Mouse (Mus musculus): ENCODE results near the gene Nfkb2.

Gene Nfkb2

DNA sequence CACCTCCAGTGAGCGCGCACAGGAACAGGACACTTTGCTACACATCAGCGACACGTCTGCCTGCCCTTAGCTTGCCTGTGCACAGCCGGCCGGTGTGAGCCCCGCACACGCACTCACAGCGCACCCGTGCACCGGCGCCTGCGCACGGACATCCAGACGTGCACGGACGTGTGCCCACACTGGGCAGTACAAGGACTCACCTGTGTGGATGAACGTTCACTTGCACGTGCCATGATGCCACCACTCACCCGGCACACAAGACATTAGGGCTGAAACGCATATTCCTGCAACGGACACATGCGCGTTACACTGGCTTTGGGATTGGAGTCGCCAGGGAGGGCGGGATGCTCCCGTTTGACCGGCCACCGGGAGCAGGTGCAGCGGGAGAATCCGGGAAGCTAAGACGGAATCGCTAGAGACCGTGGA, 801 bp downstream of the Nfkb2 start:
- no peak for DNase-seq (ENCODE audit: low read depth, low spot score)
- Histone ChIP-seq H3K27me3 (ENCODE audit: control insufficient read depth, insufficient read depth, low read length, poor library complexity, severe bottlenecking) (no peaks in the 10 kb centered on the region), H3K36me3 (ENCODE audit: control insufficient read depth, insufficient read depth, low read length, poor library complexity, severe bottlenecking) (peaks cover 24% of the 10 kb centered on the region)

DNA sequence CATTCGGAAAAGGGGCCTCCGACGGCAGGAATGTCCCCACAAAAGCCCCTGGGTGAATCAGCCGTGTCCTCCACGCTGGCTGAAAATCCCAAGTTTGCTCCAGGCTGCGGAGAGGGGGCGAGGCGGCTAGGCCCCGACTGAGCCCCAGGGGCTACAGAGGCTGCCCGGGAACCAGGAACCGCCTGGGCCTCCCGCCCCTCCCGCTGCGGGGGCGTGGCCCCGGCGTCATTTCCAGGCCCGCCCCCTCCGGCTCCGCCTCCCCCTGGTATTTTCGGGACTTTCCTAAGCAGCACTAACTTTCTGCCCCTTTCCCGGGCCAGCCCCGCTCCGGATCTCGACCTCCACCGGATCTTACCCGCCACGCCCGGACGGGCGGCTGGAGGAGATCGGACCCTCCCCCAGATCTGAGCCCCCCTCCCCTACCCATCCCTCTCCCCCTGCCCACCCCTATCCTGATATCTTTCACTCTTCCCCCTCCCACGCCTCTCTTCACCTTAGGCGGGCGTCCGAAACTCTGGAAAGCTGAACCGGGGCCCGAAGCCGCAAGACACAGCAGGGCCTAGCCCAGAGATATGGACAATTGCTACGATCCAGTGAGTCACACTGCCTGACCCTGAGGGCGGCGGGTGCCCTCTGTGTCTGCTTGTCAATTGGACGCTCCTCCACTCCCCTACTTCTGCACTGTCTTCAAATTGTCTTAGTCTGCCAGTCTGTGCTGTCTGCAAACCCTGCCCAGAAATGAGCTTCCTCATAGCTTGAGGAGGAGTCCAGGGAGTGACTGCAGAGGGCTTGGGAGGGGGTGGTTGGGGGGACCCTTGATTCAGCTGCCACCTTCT, 1.5 kb downstream of the Nfkb2 start:
- Histone ChIP-seq H3K36me3 (ENCODE audit: control insufficient read depth, insufficient read depth, low read length, poor library complexity, severe bottlenecking) (peaks cover 31% of the 10 kb centered on the region), H3K27me3 (ENCODE audit: control insufficient read depth, insufficient read depth, low read length, poor library complexity, severe bottlenecking) (no peaks in the 10 kb centered on the region)
- DNase-seq (ENCODE audit: low read depth, low spot score): peak; percentile 96

DNA sequence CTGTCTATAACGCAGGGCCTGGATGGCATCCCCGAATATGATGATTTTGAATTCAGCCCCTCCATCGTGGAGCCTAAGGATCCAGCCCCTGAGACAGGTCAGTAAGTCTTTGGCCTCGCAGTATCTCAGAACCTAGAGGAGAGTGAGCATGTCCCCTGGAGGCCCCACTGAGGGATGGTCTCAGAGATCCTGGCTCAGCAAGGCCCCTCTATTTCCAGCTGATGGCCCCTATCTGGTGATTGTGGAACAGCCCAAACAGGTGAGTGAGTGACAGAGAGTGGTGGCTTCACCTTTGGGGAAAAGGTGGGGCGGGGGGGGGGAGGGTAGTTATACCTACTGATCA, 2.1 kb downstream of the Nfkb2 start:
- H3K36me3 ChIP-seq (ENCODE audit: control insufficient read depth, insufficient read depth, low read length, poor library complexity, severe bottlenecking): peaks cover 35% of the 10 kb centered on the region
- DNase-seq (ENCODE audit: low read depth, low spot score): no peak
- no peaks in the 10 kb centered on the region for H3K27me3 ChIP-seq (ENCODE audit: control insufficient read depth, insufficient read depth, low read length, poor library complexity, severe bottlenecking)

DNA sequence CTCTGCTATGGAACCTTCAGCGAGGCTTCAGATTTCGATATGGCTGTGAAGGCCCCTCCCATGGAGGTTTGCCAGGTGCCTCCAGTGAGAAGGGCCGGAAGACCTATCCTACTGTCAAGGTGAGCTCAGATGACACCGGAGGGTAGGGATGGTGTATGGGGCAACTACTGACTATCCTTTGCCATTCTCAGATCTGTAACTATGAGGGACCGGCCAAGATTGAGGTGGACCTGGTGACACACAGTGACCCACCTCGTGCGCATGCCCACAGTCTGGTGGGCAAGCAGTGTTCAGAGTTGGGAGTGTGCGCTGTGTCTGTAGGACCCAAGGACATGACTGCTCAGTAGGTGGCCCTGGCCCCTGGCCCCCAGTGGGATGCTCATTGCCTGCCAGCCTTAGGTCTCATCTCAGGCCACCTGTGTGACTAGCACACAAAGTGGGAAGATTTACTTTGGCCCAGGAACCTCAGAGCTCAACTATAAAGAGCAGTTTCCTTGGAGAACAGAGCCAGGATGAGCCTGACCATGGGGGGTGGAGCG, 2.7 kb downstream of the Nfkb2 start:
- Histone ChIP-seq H3K27me3 (ENCODE audit: control insufficient read depth, insufficient read depth, low read length, poor library complexity, severe bottlenecking) (no peaks in the 10 kb centered on the region), H3K36me3 (ENCODE audit: control insufficient read depth, insufficient read depth, low read length, poor library complexity, severe bottlenecking) (peaks cover 40% of the 10 kb centered on the region)
- DNase-seq (ENCODE audit: low read depth, low spot score): no peak

DNA sequence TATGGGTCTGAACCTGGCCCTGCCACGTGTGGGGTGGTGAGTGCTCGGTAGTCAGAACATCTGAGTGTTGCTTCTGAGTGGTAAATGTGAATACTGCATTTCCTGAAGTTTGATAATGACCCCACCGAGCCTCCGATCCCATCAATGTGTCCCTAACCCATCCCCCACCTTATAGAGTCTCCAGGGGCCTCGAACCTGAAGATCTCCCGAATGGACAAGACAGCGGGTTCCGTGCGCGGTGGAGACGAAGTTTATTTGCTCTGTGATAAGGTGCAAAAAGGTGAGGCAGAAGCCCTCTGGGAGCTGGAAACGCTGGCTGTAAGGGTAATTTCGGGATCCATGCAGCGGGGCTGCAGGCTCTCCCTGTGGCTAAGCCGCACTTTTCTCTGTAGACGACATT, 3.7 kb downstream of the Nfkb2 start:
- Histone ChIP-seq H3K36me3 (ENCODE audit: control insufficient read depth, insufficient read depth, low read length, poor library complexity, severe bottlenecking) (peaks cover 46% of the 10 kb centered on the region), H3K27me3 (ENCODE audit: control insufficient read depth, insufficient read depth, low read length, poor library complexity, severe bottlenecking) (no peaks in the 10 kb centered on the region)
- DNase-seq (ENCODE audit: low read depth, low spot score): no peak

DNA sequence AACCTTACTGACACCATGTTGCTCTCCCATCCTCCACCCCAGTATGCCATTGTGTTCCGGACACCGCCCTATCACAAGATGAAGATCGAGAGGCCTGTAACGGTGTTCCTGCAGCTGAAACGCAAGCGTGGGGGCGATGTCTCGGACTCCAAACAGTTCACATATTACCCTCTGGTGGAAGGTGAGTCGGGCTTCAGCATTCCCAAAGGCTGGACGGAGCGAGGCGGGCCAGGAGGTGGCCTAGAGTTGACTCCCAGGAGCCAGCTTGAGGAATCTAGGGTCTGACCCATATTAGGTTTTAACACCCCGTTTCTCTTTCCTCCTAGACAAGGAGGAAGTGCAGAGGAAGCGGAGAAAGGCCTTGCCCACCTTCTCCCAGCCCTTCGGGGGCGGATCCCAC, 4.2 kb downstream of the Nfkb2 start:
- no peak for DNase-seq (ENCODE audit: low read depth, low spot score)
- H3K27me3 ChIP-seq (ENCODE audit: control insufficient read depth, insufficient read depth, low read length, poor library complexity, severe bottlenecking): no peaks in the 10 kb centered on the region
- peaks cover 47% of the 10 kb centered on the region for H3K36me3 ChIP-seq (ENCODE audit: control insufficient read depth, insufficient read depth, low read length, poor library complexity, severe bottlenecking)

DNA sequence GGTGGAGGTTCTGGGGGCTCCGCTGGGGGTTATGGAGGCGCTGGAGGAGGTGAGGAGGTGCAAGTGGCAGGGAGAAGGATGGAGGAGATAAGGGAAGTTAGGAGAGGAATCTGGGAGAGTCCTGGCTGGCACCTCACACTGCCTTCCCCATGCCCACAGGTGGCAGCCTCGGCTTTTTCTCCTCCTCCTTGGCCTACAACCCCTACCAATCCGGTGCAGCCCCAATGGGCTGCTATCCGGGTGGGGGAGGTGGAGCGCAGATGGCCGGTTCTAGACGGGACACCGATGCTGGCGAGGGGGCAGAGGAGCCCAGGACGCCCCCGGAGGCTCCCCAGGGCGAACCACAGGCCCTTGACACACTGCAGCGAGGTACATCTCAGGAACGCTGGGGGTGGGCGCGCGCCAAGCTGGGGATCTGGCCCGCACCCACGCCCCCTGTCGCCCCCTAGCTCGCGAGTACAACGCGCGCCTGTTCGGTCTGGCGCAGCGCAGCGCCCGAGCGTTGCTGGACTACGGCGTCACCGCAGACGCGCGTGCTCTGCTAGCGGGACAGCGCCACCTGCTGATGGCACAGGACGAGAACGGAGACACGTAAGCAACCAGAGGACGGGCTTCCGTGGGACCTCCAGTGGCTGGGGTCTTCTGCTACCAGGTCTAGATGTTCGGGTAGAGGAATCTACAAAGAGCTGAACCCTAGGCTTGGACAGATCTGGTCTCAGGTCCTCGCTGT, 4.8 kb downstream of the Nfkb2 start:
- no peaks in the 10 kb centered on the region for H3K27me3 ChIP-seq (ENCODE audit: control insufficient read depth, insufficient read depth, low read length, poor library complexity, severe bottlenecking)
- peak; percentile 94 for DNase-seq (ENCODE audit: low read depth, low spot score)

DNA sequence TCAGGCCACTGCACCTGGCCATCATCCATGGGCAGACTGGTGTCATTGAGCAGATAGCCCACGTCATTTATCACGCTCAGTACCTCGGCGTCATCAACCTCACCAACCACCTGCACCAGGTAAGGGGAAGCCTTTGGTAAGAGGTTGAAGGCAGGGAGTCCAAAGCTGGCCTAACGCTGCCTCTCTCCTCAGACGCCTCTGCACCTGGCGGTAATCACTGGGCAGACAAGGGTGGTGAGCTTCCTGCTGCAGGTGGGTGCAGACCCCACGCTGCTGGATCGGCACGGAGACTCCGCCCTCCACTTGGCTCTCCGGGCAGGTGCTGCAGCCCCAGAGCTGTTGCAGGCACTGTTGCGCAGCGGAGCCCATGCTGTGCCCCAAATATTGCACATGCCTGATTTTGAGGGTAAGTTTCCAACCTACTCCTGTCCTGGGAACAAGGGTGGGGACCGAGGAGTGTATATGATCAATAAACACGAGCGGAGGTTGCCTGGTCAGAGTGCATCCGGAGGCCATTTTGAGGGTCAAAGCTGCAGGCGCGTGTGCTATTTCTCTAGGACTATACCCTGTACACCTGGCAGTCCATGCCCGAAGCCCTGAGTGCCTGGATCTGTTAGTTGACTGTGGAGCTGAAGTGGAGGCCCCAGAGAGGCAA, 5.7 kb downstream of the Nfkb2 start:
- no peak for DNase-seq (ENCODE audit: low read depth, low spot score)
- Histone ChIP-seq H3K27me3 (ENCODE audit: control insufficient read depth, insufficient read depth, low read length, poor library complexity, severe bottlenecking) (no peaks in the 10 kb centered on the region), H3K36me3 (ENCODE audit: control insufficient read depth, insufficient read depth, low read length, poor library complexity, severe bottlenecking) (peaks cover 47% of the 10 kb centered on the region)

More for the DNA sequence above, 4.8 kb downstream of the Nfkb2 start:
- H3K36me3 ChIP-seq (ENCODE audit: control insufficient read depth, insufficient read depth, low read length, poor library complexity, severe bottlenecking): peaks cover 47% of the 10 kb centered on the region

DNA sequence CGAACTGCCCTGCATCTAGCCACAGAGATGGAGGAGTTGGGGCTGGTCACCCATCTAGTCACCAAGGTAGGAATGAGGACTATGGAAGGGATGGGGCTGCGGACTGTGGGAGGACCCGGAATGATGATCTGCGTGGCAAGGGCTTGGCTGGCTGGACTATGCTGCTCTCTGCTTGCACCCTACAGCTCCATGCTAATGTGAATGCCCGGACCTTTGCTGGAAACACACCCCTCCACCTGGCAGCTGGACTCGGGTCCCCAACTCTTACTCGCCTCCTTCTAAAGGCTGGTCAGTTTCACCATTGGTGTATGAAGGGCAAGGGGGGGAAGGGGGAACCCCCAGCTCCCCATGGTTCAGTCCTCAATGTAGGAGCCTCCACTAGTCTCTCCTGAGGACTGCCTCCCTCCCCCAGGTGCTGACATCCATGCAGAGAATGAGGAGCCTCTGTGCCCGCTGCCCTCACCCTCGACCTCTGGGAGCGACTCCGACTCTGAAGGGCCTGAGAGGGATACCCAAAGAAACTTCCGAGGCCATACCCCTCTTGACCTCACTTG, 6.3 kb downstream of the Nfkb2 start:
- Histone ChIP-seq H3K36me3 (ENCODE audit: control insufficient read depth, insufficient read depth, low read length, poor library complexity, severe bottlenecking) (peaks cover 47% of the 10 kb centered on the region), H3K27me3 (ENCODE audit: control insufficient read depth, insufficient read depth, low read length, poor library complexity, severe bottlenecking) (no peaks in the 10 kb centered on the region)
- no peak for DNase-seq (ENCODE audit: low read depth, low spot score)

DNA sequence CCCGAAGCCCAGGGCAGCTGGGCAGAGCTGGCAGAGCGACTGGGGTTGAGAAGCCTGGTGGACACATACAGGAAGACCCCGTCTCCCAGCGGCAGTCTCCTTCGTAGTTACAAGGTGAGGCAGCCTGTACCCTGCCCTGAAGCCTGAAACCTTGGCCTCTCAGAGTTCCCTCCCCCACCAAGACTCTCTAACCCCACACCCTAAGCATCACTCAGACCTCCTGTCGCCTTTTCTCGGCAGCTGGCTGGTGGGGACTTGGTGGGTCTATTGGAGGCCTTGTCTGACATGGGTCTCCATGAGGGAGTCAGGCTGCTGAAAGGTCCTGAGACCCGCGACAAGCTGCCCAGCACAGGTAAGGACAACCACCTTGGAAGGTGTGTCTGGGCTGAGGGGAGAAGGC, 7.2 kb downstream of the Nfkb2 start:
- no peak for DNase-seq (ENCODE audit: low read depth, low spot score)
- Histone ChIP-seq H3K27me3 (ENCODE audit: control insufficient read depth, insufficient read depth, low read length, poor library complexity, severe bottlenecking) (no peaks in the 10 kb centered on the region), H3K36me3 (ENCODE audit: control insufficient read depth, insufficient read depth, low read length, poor library complexity, severe bottlenecking) (peaks cover 47% of the 10 kb centered on the region)

DNA sequence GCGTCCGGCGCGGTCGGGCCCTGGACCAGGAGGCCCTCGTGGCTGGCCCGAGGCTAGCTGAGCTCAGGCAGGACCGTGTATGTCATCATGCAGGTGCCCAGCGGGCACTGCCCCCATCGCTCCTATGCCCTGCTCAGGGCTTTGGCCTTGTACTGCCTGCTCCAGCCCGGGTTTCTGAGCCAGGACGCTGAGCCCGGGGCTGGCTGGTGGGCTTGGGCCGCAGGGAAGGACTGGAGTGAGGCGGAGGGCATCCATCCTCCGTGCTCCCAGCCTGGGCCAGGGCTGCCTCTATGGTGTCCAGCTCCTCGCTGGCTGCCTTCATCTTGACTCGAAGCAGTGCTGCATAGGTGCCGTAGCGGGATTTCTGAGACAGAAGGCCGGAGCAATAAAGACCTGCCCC, 8.4 kb downstream of the Nfkb2 start:
- peaks cover 41% of the 10 kb centered on the region for H3K36me3 ChIP-seq (ENCODE audit: control insufficient read depth, insufficient read depth, low read length, poor library complexity, severe bottlenecking)
- no peaks in the 10 kb centered on the region for H3K27me3 ChIP-seq (ENCODE audit: control insufficient read depth, insufficient read depth, low read length, poor library complexity, severe bottlenecking)
- no peak for DNase-seq (ENCODE audit: low read depth, low spot score)

DNA sequence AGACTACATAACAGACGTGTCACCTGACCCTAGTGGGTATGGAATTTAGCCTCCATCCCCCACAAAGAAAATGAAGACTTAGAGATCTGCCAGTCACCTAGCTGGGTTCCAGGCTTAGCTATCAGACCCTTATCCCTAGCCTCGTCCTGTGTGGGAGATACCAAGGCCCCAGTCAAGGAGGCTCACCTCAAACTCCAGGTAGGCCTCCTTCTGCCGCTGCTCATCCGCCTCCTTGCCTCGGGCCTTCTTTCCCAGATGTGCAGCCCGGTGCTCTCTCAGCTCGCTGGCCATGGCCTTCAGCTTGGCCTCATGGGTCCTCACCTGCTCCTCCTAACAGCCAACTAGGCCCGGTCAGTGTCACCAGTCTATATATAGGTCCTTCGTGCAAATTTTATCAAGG, 9.0 kb downstream of the Nfkb2 start:
- Histone ChIP-seq H3K27me3 (ENCODE audit: control insufficient read depth, insufficient read depth, low read length, poor library complexity, severe bottlenecking) (no peaks in the 10 kb centered on the region), H3K36me3 (ENCODE audit: control insufficient read depth, insufficient read depth, low read length, poor library complexity, severe bottlenecking) (peaks cover 35% of the 10 kb centered on the region)
- DNase-seq (ENCODE audit: low read depth, low spot score): no peak

DNA sequence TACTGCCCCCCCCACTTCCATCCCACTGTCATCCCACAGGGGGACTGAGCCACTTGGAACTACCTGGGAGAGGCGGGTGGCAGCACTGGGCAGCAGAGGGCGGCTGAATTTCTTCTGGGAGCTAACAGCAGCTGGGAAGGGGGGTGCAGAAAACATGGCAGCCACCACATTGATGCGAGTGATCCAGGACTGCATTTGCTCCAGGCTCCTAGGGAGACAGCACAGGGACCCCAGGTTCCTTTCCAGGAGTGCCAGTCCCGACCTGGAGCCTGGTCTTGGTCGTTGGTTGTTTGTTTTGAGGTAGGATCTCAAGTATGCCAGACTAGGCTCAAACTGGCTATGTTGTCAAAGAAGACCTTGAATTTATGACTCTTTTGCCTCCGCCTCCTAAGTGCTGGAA, 9.5 kb downstream of the Nfkb2 start:
- Histone ChIP-seq H3K36me3 (ENCODE audit: control insufficient read depth, insufficient read depth, low read length, poor library complexity, severe bottlenecking) (peaks cover 31% of the 10 kb centered on the region), H3K27me3 (ENCODE audit: control insufficient read depth, insufficient read depth, low read length, poor library complexity, severe bottlenecking) (no peaks in the 10 kb centered on the region)
- DNase-seq (ENCODE audit: low read depth, low spot score): no peak

DNA sequence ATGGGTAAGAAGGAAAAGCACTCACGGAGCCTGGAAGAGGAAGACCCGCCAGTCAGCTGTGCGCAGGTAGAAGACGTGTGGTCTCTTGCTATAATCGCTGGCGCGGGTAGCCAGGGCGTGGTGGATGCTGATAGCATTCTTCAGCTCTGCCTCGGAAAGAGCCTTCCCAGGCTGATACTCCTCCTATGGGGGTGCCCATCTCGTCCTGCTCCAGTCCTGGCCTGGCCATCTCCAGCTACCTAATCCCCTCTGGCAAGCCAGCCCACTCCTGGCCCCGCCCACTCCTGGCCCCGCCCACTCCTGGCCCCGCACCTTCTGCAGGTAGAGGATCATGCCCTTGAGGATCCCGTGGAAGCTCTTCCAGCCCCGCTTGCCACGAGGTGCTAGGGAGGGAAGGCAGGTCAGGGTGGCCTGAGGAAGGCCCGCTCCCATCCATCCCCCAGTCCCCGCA, 10.1 kb downstream of the Nfkb2 start:
- Histone ChIP-seq H3K27me3 (ENCODE audit: control insufficient read depth, insufficient read depth, low read length, poor library complexity, severe bottlenecking) (no peaks in the 10 kb centered on the region), H3K36me3 (ENCODE audit: control insufficient read depth, insufficient read depth, low read length, poor library complexity, severe bottlenecking) (peaks cover 29% of the 10 kb centered on the region)
- no peak for DNase-seq (ENCODE audit: low read depth, low spot score)

Data from splenic B cell, adult 2 months (primary cell).